Mouse (Mus musculus) bone marrow macrophage, adult 2 months (primary cell): ENCODE results near the gene Ptpre. TPM values are rescaled to one million over a fixed set of nuclear protein-coding genes. Genes with fewer than 3 reads are reported as not detected.

Source experiments
- H3K27ac ChIP-seq: 2 replicates; pipeline ENCODE4 v1.5.1; 2012; ENCODE audit warnings: low read depth, low read length; ENCODE audit not compliant: insufficient read depth
- H3K4me1 ChIP-seq: 2 replicates; pipeline ENCODE4 v1.6.1; 2012; ENCODE audit warnings: low read length; ENCODE audit not compliant: control insufficient read depth, insufficient read depth
- H3K4me3 ChIP-seq: 2 replicates; pipeline ENCODE4 v1.5.1; 2012; ENCODE audit warnings: mild to moderate bottlenecking, low read length, moderate library complexity; ENCODE audit not compliant: insufficient read depth
- CTCF ChIP-seq: IDR thresholded peaks from 2 replicates; pipeline ENCODE4 v1.5.1; 2012; ENCODE audit warnings: low read depth, mild to moderate bottlenecking, low read length, moderate library complexity
- POLR2A ChIP-seq: IDR thresholded peaks from 2 replicates; pipeline ENCODE4 v1.6.1; 2012; ENCODE audit warnings: mild to moderate bottlenecking, low read depth, low read length, borderline replicate concordance
- polyA plus RNA-seq: library from polyadenylated mRNA; stranded (reverse); fragments of >200 nt; gene quantifications from 2 replicates; pipeline ENCODE4 v1.2.4, GENCODE M21; 2012; ENCODE audit not compliant: missing spikeins, insufficient read depth, insufficient read length

Gene Ptpre
- polyA plus RNA-seq, 1 experiment: 45.3 TPM

- Histone ChIP-seq H3K4me1 (peaks cover 34% of the 10 kb centered on the region), H3K27ac (no peak overlapping the region), H3K4me3 (no peak overlapping the region)
- no peak for TF ChIP-seq POLR2A
- TF ChIP-seq CTCF: no peak
Observed at GRCm38 (mm10) chr7:135593286-135593685, 56.0 kb downstream of the Ptpre start.

GRCm38 (mm10) chr7:135593825-135594224 lies 56.5 kb downstream of the Ptpre start:
- Histone ChIP-seq H3K27ac (no peak overlapping the region), H3K4me1 (peaks cover 34% of the 10 kb centered on the region), H3K4me3 (no peak overlapping the region)
- TF ChIP-seq CTCF (no peak), POLR2A (no peak)

GRCm38 (mm10) chr7:135594676-135595075 lies 57.4 kb downstream of the Ptpre start:
- TF ChIP-seq POLR2A (no peak), CTCF (no peak)
- Histone ChIP-seq H3K27ac (no peak overlapping the region), H3K4me1 (peaks cover 31% of the 10 kb centered on the region), H3K4me3 (no peak overlapping the region)

GRCm38 (mm10) chr7:135595640-135596174 lies 58.4 kb downstream of the Ptpre start:
- TF ChIP-seq POLR2A (no peak), CTCF (no peak)
- H3K27ac ChIP-seq: no peak overlapping the region
- peaks cover 31% of the 10 kb centered on the region for H3K4me1 ChIP-seq
- no peak overlapping the region for H3K4me3 ChIP-seq

GRCm38 (mm10) chr7:135597006-135597405 lies 59.7 kb downstream of the Ptpre start:
- peaks cover 23% of the 10 kb centered on the region for H3K4me1 ChIP-seq
- H3K27ac ChIP-seq: no peak overlapping the region
- no peak for TF ChIP-seq CTCF
- no peak for TF ChIP-seq POLR2A
- no peak overlapping the region for H3K4me3 ChIP-seq

- TF ChIP-seq CTCF (no peak), POLR2A (no peak)
- no peak overlapping the region for H3K4me3 ChIP-seq
- no peak overlapping the region for H3K27ac ChIP-seq
- H3K4me1 ChIP-seq: peaks cover 30% of the 10 kb centered on the region
Observed at GRCm38 (mm10) chr7:135597604-135598289, 60.5 kb downstream of the Ptpre start.

GRCm38 (mm10) chr7:135598303-135598855 lies 61.1 kb downstream of the Ptpre start:
- no peak for TF ChIP-seq POLR2A
- TF ChIP-seq CTCF: no peak
- Histone ChIP-seq H3K4me3 (no peak overlapping the region), H3K27ac (no peak overlapping the region), H3K4me1 (peaks cover 35% of the 10 kb centered on the region)

- no peak overlapping the region for H3K27ac ChIP-seq
- no peak overlapping the region for H3K4me3 ChIP-seq
- no peak for TF ChIP-seq POLR2A
- TF ChIP-seq CTCF: no peak
- H3K4me1 ChIP-seq: peaks cover 38% of the 10 kb centered on the region
Observed at GRCm38 (mm10) chr7:135600076-135600475, 62.8 kb downstream of the Ptpre start.

- no peak for TF ChIP-seq POLR2A
- no peak for TF ChIP-seq CTCF
- peaks cover 43% of the 10 kb centered on the region for H3K4me1 ChIP-seq
Observed at GRCm38 (mm10) chr7:135601607-135602006, 64.3 kb downstream of the Ptpre start.

GRCm38 (mm10) chr7:135602265-135602664 lies 65.0 kb downstream of the Ptpre start:
- H3K4me3 ChIP-seq: no peak overlapping the region
- H3K27ac ChIP-seq: no peak overlapping the region
- no peak for TF ChIP-seq CTCF
- no peak for TF ChIP-seq POLR2A
- H3K4me1 ChIP-seq: peaks cover 37% of the 10 kb centered on the region

More at GRCm38 (mm10) chr7:135601607-135602006, 64.3 kb downstream of the Ptpre start:
- Histone ChIP-seq H3K27ac (no peak overlapping the region), H3K4me3 (no peak overlapping the region)
